Mouse (Mus musculus): ENCODE measurements around the gene Fam107b.
A peak's percentile ranks its signal among the peaks of the same experiment; 100 is the strongest.

Gene Fam107b

GRCm38 (mm10) chr2:3745041-3745440, 174.8 kb downstream of the Fam107b start:
- no peak for DNase-seq

- DNase-seq: no peak
Observed at GRCm38 (mm10) chr2:3745910-3746606, 175.8 kb downstream of the Fam107b start.

GRCm38 (mm10) chr2:3748714-3749503, 178.6 kb downstream of the Fam107b start:
- DNase-seq: peak; percentile 86 to 90

GRCm38 (mm10) chr2:3749504-3750024, 179.3 kb downstream of the Fam107b start:
- no peak for DNase-seq

GRCm38 (mm10) chr2:3750126-3750525, 179.8 kb downstream of the Fam107b start:
- DNase-seq: no peak

GRCm38 (mm10) chr2:3752365-3752764, 182.1 kb downstream of the Fam107b start:
- peak in 1 of 2 experiments; percentile 44 for DNase-seq

- no peak for DNase-seq
Observed at GRCm38 (mm10) chr2:3752893-3753292, 182.6 kb downstream of the Fam107b start.

GRCm38 (mm10) chr2:3753749-3754148, 183.5 kb downstream of the Fam107b start:
- DNase-seq: no peak

- no peak for DNase-seq
Observed at GRCm38 (mm10) chr2:3755936-3756335, 185.6 kb downstream of the Fam107b start.

GRCm38 (mm10) chr2:3758406-3758805, 188.1 kb downstream of the Fam107b start:
- DNase-seq: no peak

- peak; percentile 46 to 69 for DNase-seq
Observed at GRCm38 (mm10) chr2:3760234-3760836, 190.0 kb downstream of the Fam107b start.

- no peak for DNase-seq
Observed at GRCm38 (mm10) chr2:3764136-3764535, 193.8 kb downstream of the Fam107b start.

- DNase-seq: no peak
Observed at GRCm38 (mm10) chr2:3765957-3766783, 195.9 kb downstream of the Fam107b start.

- peak; percentile 72 to 89 for DNase-seq
Observed at GRCm38 (mm10) chr2:3769260-3769659, 199.0 kb downstream of the Fam107b start.

- no peak for DNase-seq
Observed at GRCm38 (mm10) chr2:3769786-3770318, 199.6 kb downstream of the Fam107b start.

- DNase-seq: peak; percentile 61 to 85
Observed at GRCm38 (mm10) chr2:3770383-3770782, 200.1 kb downstream of the Fam107b start.

- no peak for DNase-seq
Observed at GRCm38 (mm10) chr2:3771483-3771882, 201.2 kb downstream of the Fam107b start.

- DNase-seq: no peak
Observed at GRCm38 (mm10) chr2:3773089-3773488, 202.8 kb downstream of the Fam107b start.

- DNase-seq: no peak
Observed at GRCm38 (mm10) chr2:3775569-3775968, 205.3 kb downstream of the Fam107b start.

- no peak for DNase-seq
Observed at GRCm38 (mm10) chr2:3776045-3776444, 205.8 kb downstream of the Fam107b start.

- DNase-seq: no peak
Observed at GRCm38 (mm10) chr2:3777696-3778095, 207.4 kb downstream of the Fam107b start.

GRCm38 (mm10) chr2:3785546-3785945, 215.3 kb downstream of the Fam107b start:
- no peak for DNase-seq
